Mouse (Mus musculus) limb, embryonic 10.5 days (tissue): ENCODE data around the gene Mybpc1. TPM values are rescaled to one million over a fixed set of nuclear protein-coding genes. Genes with fewer than 3 reads are reported as not detected.
A peak's percentile ranks its signal among the peaks of the same experiment; 100 is the strongest.
"Not testable (repeated sequence)": the region's sequence is repeated elsewhere in the genome, so short reads cannot be mapped to it uniquely, and the experiment has no call there.

Source experiments
- DNase-seq: peaks from one replicate; pipeline ENCODE4 v3.0.0-alpha.2; 2017; ENCODE audit warnings: low spot score
- H3K27ac ChIP-seq: fragments of 300-500 bp; sonication (generic); 2 replicates; pipeline ENCODE4 v1.5.1; 2016; ENCODE audit warnings: mild to moderate bottlenecking
- H3K27me3 ChIP-seq: fragments of 300-500 bp; sonication (generic); 2 replicates; pipeline ENCODE4 v1.6.1; 2016; ENCODE audit warnings: low read depth, mild to moderate bottlenecking; ENCODE audit not compliant: poor library complexity, severe bottlenecking
- H3K36me3 ChIP-seq: fragments of 300-500 bp; sonication (generic); 2 replicates; pipeline ENCODE4 v1.6.1; 2016; ENCODE audit warnings: mild to moderate bottlenecking, moderate library complexity
- H3K4me1 ChIP-seq: fragments of 300-500 bp; sonication (generic); 2 replicates; pipeline ENCODE4 v1.6.1; 2016
- H3K4me3 ChIP-seq: fragments of 300-500 bp; sonication (generic); 2 replicates; pipeline ENCODE4 v1.5.1; 2016; ENCODE audit warnings: mild to moderate bottlenecking, moderate library complexity
- H3K9me3 ChIP-seq: fragments of 300-500 bp; sonication (generic); replicated peaks from 2 replicates; pipeline ENCODE4 v1.6.1; 2016; ENCODE audit warnings: mild to moderate bottlenecking
- WGBS: fragments of 180-500 bp; shearing (Covaris S2); methylation state at CpG from one replicate; pipeline ENCODE4 v1.1.7; 2016; 5-methylcytosine and 5-hydroxymethylcytosine counted together
- polyA plus RNA-seq: library from polyadenylated mRNA; unstranded; fragments of >200 nt; fragmentation: Nextera tagmentation; extraction: Ambion mirVana; gene quantifications from 2 replicates; pipeline ENCODE4 v1.2.1, GENCODE M21; 2016

Gene Mybpc1
- polyA plus RNA-seq, 1 experiment from 2014 or later: 8.0 TPM

DNA sequence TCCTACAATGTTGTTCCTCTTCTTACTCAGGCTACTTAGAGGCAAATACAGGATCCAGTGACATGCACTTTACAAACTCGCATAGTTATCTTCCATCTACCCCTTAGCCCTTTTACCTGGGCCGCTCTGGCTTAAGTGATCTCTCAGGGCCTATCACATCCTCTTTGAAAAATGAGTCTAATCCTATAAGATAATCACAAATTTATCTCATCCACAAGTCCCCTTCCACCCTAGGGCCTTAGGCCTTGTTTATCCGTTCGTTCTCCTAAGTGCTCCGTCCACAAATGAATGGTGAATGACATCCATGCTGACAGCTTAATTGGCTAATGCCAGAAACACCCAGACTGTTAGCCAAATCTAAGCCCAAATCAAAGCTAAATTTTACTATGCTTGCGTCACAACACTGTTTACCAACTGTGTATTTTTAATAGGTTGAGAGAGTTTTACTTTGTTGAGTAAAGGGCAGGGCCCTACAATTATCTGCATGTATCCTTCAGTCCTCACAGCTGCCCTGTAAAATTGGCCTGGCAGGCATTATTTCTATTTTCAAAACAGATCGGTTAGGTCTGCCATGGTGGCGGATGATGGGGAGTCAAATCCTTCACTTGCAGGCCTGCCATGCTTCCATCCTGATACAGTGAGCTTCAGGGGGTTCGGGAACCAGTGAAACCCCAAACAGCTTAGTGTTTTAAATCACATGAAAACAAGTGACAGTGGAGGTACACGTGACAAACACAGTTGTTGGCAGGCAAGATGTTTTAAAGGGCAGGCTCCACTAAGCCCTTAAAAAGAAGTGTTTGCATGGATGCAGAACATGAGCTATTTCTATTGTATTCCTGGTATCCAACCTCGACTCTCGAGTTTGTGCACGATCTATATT lies 102.8 kb downstream of the Mybpc1 start:
- H3K9me3 ChIP-seq: no peaks in the 10 kb centered on the region
- no peak overlapping the region for H3K4me3 ChIP-seq
- no peak overlapping the region for H3K27ac ChIP-seq
- WGBS: 77% methylated on average over 13 of the region's 13 CpGs
- peaks cover 31% of the 10 kb centered on the region for H3K4me1 ChIP-seq
- H3K36me3 ChIP-seq: 0 out of 2 replicates have a peak, but pooled peaks cover 2% of the 10 kb centered on the region
- no peaks in the 10 kb centered on the region for H3K27me3 ChIP-seq
- DNase-seq: no peak

- H3K9me3 ChIP-seq: no peaks in the 10 kb centered on the region
- DNase-seq: no peak
- no peak overlapping the region for H3K27ac ChIP-seq
- 81% methylated on average over 10 of the region's 10 CpGs for WGBS
- 0 out of 2 replicates have a peak, but pooled peaks cover 2% of the 10 kb centered on the region for H3K36me3 ChIP-seq
- peaks cover 38% of the 10 kb centered on the region for H3K4me1 ChIP-seq
- no peaks in the 10 kb centered on the region for H3K27me3 ChIP-seq
- H3K4me3 ChIP-seq: no peak overlapping the region
These were observed 103.6 kb downstream of the Mybpc1 start for GRCm38 (mm10) chr10:88501370-88501769.

- H3K4me1 ChIP-seq: peaks cover 43% of the 10 kb centered on the region
- no peak overlapping the region for H3K27ac ChIP-seq
- DNase-seq: no peak
- WGBS: 69% methylated on average over 5 of the region's 5 CpGs
- H3K27me3 ChIP-seq: no peaks in the 10 kb centered on the region
- H3K36me3 ChIP-seq: 0 out of 2 replicates have a peak, but pooled peaks cover 2% of the 10 kb centered on the region
- no peaks in the 10 kb centered on the region for H3K9me3 ChIP-seq
- H3K4me3 ChIP-seq: no peak overlapping the region
These were observed 105.0 kb downstream of the Mybpc1 start for GRCm38 (mm10) chr10:88499993-88500392.

GRCm38 (mm10) chr10:88496864-88497564 lies 107.9 kb downstream of the Mybpc1 start:
- Histone ChIP-seq H3K9me3 (no peaks in the 10 kb centered on the region), H3K36me3 (0 out of 2 replicates have a peak, but pooled peaks cover 2% of the 10 kb centered on the region), H3K27ac (no peak overlapping the region), H3K27me3 (no peaks in the 10 kb centered on the region), H3K4me1 (peaks cover 25% of the 10 kb centered on the region), H3K4me3 (peak overlapping the region; percentile 2; the same call in 1 of the 2 replicates)
- 45% methylated on average over 11 of the region's 11 CpGs for WGBS
- no peak for DNase-seq

GRCm38 (mm10) chr10:88494959-88495587 lies 109.9 kb downstream of the Mybpc1 start:
- no peak overlapping the region for H3K4me3 ChIP-seq
- DNase-seq: no peak

DNA sequence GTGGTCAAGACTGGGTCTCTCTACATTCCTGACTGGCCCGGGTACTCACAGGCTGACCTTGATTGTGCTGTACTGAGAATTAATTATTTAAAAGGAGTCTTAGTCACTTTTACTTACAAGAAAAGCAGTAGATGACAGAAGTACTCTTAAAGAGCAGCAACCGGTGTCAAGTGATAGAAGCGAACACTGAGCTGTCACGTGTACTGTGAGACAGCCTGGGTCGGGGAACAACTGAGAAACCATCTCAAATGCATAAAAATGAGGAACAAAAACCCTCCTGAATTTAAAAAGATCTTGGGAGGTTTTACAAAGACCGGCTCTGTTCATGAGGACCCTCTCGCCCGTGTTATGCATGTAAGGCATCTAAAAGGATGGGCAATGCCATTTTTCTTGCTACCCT lies 112.3 kb downstream of the Mybpc1 start:
- Histone ChIP-seq H3K4me1 (peaks cover 21% of the 10 kb centered on the region), H3K4me3 (no peak overlapping the region), H3K27ac (no peak overlapping the region), H3K9me3 (no peaks in the 10 kb centered on the region), H3K36me3 (no peaks in the 10 kb centered on the region), H3K27me3 (no peaks in the 10 kb centered on the region)
- 89% methylated on average over 8 of the region's 8 CpGs for WGBS
- no peak for DNase-seq

More at GRCm38 (mm10) chr10:88494959-88495587, 109.9 kb downstream of the Mybpc1 start:
- H3K36me3 ChIP-seq: 0 out of 2 replicates have a peak, but pooled peaks cover 2% of the 10 kb centered on the region
- no peak overlapping the region for H3K27ac ChIP-seq
- H3K27me3 ChIP-seq: no peaks in the 10 kb centered on the region
- no peaks in the 10 kb centered on the region for H3K9me3 ChIP-seq
- peaks cover 21% of the 10 kb centered on the region for H3K4me1 ChIP-seq
- WGBS: 86% methylated on average over 4 of the region's 4 CpGs

- WGBS: 61% methylated on average over 7 of the region's 7 CpGs
- H3K4me3 ChIP-seq: no peak overlapping the region
- no peaks in the 10 kb centered on the region for H3K9me3 ChIP-seq
- DNase-seq: no peak
- no peak overlapping the region for H3K27ac ChIP-seq
- H3K4me1 ChIP-seq: peaks cover 13% of the 10 kb centered on the region
- no peaks in the 10 kb centered on the region for H3K36me3 ChIP-seq
- H3K27me3 ChIP-seq: no peaks in the 10 kb centered on the region
These were observed 113.3 kb downstream of the Mybpc1 start for GRCm38 (mm10) chr10:88491632-88492031.

DNA sequence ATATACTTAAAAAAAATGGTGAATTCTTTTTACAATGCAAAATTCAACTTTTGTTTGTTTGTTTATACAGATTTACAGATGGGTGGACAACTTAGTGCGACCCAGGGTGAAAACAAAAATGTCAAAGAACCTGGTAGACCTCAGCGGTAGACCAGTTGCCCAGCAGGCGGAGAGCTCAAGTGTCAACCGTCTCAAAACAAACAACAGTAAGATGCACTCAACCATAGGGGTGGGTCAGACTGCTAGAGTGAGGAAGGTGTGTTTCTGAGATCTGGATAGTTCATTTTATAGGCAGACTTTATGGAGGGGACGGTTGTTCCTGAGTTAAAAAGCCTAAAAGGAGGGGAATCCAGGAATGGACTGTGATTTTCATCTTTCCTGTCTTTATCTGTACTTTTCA lies 116.3 kb downstream of the Mybpc1 start:
- no peak for DNase-seq
- no peaks in the 10 kb centered on the region for H3K36me3 ChIP-seq
- no peaks in the 10 kb centered on the region for H3K4me1 ChIP-seq
- H3K9me3 ChIP-seq: no peaks in the 10 kb centered on the region
- H3K27ac ChIP-seq: no peak overlapping the region
- 91% methylated on average over 5 of the region's 5 CpGs for WGBS
- no peaks in the 10 kb centered on the region for H3K27me3 ChIP-seq
- H3K4me3 ChIP-seq: no peak overlapping the region

DNA sequence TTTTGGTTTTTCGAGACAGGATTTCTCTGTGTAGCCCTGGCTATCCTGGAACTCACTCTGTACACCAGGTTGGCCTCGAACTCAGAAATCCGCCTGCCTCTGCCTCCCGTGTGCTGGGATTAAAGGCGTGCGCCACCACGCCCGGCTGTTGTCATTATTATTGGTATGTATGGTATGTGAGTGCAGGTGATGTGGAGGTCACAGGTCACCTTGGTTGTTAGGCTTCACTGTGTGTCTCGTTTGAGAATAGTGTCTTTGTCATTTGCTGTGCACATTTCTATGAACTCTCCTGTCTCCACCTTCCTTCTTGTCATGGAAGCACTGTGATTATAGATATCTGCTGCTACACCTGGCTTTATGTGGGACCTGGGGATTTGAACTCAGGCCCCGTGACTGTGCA lies 122.1 kb downstream of the Mybpc1 start:
- H3K9me3 ChIP-seq, H3K4me3 ChIP-seq, H3K36me3 ChIP-seq, H3K4me1 ChIP-seq, H3K27ac ChIP-seq, H3K27me3 ChIP-seq, DNase-seq: not testable (repeated sequence)
- WGBS: 91% methylated on average over 10 of the region's 10 CpGs

Other genes starting within 250 kb of the Mybpc1 start
- 0.21 and 0.26 TPM in 2 replicates for gene Dram1, start 226.1 kb downstream of the Mybpc1 start, polyA plus RNA-seq
- 7.1 and 8.6 TPM in 2 replicates for gene Gnptab, start 226.0 kb downstream of the Mybpc1 start, polyA plus RNA-seq
- gene Sycp3, start 145.6 kb downstream of the Mybpc1 start, polyA plus RNA-seq: 0.21 TPM in 1 of 2 replicates, not detected in the other
- 16.0 and 19.9 TPM in 2 replicates for gene Chpt1, start 101.1 kb downstream of the Mybpc1 start, polyA plus RNA-seq
- not detected in 2 replicates for gene Spic, start 79.9 kb upstream of the Mybpc1 start, polyA plus RNA-seq
- gene Arl1, start 125.7 kb upstream of the Mybpc1 start, polyA plus RNA-seq: 149 and 174 TPM in 2 replicates
- gene Utp20, start 221.7 kb upstream of the Mybpc1 start, polyA plus RNA-seq: 25.8 and 27.7 TPM in 2 replicates